Mouse (Mus musculus) stomach, postnatal 0 days (tissue): ENCODE data around the gene Ina. TPM values are rescaled to one million over a fixed set of nuclear protein-coding genes. Genes with fewer than 3 reads are reported as not detected.

ENCODE experiments used
- ATAC-seq: fragments of 200-750 bp; cut with Nextera tagmentation; 2 replicates; pipeline ENCODE4 v1.8.0; 2017; ENCODE audit not compliant: low FRiP score, low TSS enrichment
- DNase-seq: peaks from one replicate; pipeline ENCODE4 v3.0.0-alpha.2; 2016; ENCODE audit warnings: low spot score
- H3K27ac ChIP-seq: fragments of 300-500 bp; sonication (generic); replicated peaks from 2 replicates; pipeline ENCODE4 v1.5.1; 2014; ENCODE audit warnings: mild to moderate bottlenecking, control low read depth
- H3K27me3 ChIP-seq: fragments of 300-500 bp; sonication (generic); 2 replicates; pipeline ENCODE4 v1.6.1; 2014; ENCODE audit warnings: low read length; ENCODE audit not compliant: control insufficient read depth, insufficient read depth
- H3K36me3 ChIP-seq: fragments of 300-500 bp; sonication (generic); 2 replicates; pipeline ENCODE4 v1.6.1; 2014; ENCODE audit warnings: low read length, mixed read lengths; ENCODE audit not compliant: control insufficient read depth, insufficient read depth
- H3K4me1 ChIP-seq: fragments of 300-500 bp; sonication (generic); replicated peaks from 2 replicates; pipeline ENCODE4 v1.6.1; 2014; ENCODE audit warnings: antibody characterized with exemption; ENCODE audit not compliant: control insufficient read depth, insufficient read depth
- H3K4me2 ChIP-seq: fragments of 300-500 bp; sonication (generic); replicated peaks from 2 replicates; pipeline ENCODE4 v1.6.1; 2014; ENCODE audit warnings: low read depth, mild to moderate bottlenecking, control low read depth, moderate library complexity
- H3K4me3 ChIP-seq: fragments of 300-500 bp; sonication (generic); 2 replicates; pipeline ENCODE4 v1.5.1; 2014; ENCODE audit warnings: low read depth, low read length, control low read depth
- H3K9ac ChIP-seq: fragments of 300-500 bp; sonication (generic); 2 replicates; pipeline ENCODE4 v1.6.1; 2014; ENCODE audit warnings: mild to moderate bottlenecking, low read length, control low read depth, mixed read lengths
- H3K9me3 ChIP-seq: fragments of 300-500 bp; sonication (generic); 2 replicates; pipeline ENCODE4 v1.6.1; 2016; ENCODE audit warnings: low read length; ENCODE audit not compliant: control insufficient read depth
- CTCF ChIP-seq: IDR thresholded peaks from 2 replicates; pipeline ENCODE4 v1.5.1; 2016; ENCODE audit warnings: antibody characterized with exemption, low read depth, mild to moderate bottlenecking, moderate library complexity
- EP300 ChIP-seq: optimal IDR thresholded peaks from 2 replicates; pipeline ENCODE3; 2016; ENCODE audit warnings: antibody characterized with exemption
- WGBS: fragments of 180-500 bp; shearing (Covaris S2); extraction: QIAGEN DNeasy Blood & Tissue Kit; methylation state at CpG from one replicate; pipeline ENCODE4 v1.1.7; 2014; 5-methylcytosine and 5-hydroxymethylcytosine counted together
- polyA plus RNA-seq: library from polyadenylated mRNA; unstranded; fragments of >200 nt; fragmentation: Nextera tagmentation; extraction: Ambion mirVana; gene quantifications from 2 replicates; pipeline ENCODE4 v1.2.1, GENCODE M21; 2015

Ina gene
- polyA plus RNA-seq, 1 experiment from 2014 or later = 3.5 TPM

DNA sequence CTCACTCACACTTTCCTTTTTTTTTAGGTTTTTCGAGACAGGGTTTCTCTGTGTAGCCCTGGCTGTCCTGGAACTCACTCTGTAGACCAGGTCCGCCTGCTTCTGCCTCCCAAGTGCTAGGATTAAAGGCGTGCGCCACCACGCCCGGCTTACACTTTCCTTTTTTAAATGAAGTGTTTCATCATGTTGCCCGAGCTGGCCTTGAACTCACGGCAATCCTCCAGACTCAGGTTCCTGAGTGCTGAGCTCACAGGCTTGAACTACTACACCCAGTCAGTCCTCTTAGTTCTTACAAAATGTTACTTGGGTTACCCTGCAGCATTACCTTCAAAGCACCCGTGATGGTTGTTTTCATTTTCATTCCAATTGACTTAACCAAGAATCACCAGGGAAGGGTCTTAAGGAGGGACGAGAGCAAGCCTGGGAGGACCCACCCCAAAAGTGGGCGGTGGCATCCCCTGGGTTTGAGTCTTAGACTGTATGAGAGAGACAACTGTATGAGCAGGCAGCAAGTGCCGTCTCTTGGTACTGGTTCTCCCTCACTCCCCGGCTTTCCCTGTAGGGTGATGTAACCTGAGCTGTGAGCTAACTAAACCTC lies 32.8 kb downstream of the Ina start:
- H3K4me1 ChIP-seq = peaks cover 3% of the 10 kb centered on the region; the same call in 1 of the 2 replicates
- no peaks in the 10 kb centered on the region for H3K27me3 ChIP-seq
- ATAC-seq (no peak), DNase-seq (no peak)
- H3K4me3 ChIP-seq = no peak overlapping the region
- H3K27ac ChIP-seq = no peak overlapping the region
- peaks cover 3% of the 10 kb centered on the region; the same call in 1 of the 2 replicates for H3K36me3 ChIP-seq
- 85% methylated on average over 13 of the region's 13 CpGs for WGBS
- no peak overlapping the region for H3K9ac ChIP-seq
- no peak overlapping the region for H3K4me2 ChIP-seq
- no peak for TF ChIP-seq EP300
- TF ChIP-seq CTCF = no peak
- no peaks in the 10 kb centered on the region for H3K9me3 ChIP-seq

DNA sequence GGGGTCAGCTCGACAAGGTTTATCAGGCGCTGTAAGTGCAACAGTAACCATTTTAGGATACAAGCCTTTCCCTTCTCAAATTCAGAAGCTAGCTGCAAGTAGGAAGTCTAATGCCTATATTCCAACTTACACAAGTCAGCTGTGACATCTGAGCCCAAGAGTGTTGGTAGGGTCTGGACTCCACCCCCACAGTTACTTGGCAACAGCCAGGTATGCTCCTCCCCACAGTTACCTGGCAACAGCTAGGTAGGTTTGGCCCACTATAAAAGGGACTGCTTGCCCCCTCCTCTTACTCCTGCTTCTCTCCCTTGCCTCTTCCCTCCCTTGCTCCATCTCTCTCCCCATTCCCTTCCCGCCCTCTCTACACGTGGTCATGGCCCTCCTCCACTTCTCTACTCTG lies 34.6 kb downstream of the Ina start:
- TF ChIP-seq EP300 (no peak), CTCF (no peak)
- DNase-seq = no peak

DNA sequence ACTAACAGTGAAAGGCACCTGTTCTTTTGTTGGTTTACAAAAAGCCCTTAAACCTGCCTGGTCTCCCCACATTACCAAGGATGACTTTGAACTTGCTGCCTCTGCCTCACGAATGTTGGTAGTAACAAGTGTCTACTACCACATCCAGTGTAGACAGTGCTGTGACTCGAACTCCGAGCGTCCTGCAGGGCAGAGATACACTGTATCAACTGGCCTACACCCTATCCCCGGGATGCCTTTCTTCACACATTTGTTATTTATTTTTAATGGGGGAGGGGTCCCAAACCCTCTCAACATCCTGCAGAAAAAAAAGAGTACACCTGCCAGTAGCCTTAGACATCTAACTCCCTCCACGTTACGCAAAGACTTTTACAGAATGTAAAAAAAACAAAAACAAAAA lies 35.3 kb downstream of the Ina start:
- H3K4me3 ChIP-seq = peak overlapping the region; percentile 85
- TF ChIP-seq EP300 (no peak), CTCF (no peak)
- peaks cover 3% of the 10 kb centered on the region; the same call in 1 of the 2 replicates for H3K4me1 ChIP-seq
- H3K27ac ChIP-seq = no peak overlapping the region
- WGBS = 6% methylated on average over 7 of the region's 7 CpGs
- DNase-seq (no peak), ATAC-seq (no peak)
- H3K4me2 ChIP-seq = peak overlapping the region; percentile 95
- no peaks in the 10 kb centered on the region for H3K9me3 ChIP-seq
- H3K27me3 ChIP-seq = no peaks in the 10 kb centered on the region
- peaks cover 3% of the 10 kb centered on the region; the same call in 1 of the 2 replicates for H3K36me3 ChIP-seq
- peak overlapping the region; percentile 74; the same call in 1 of the 2 replicates for H3K9ac ChIP-seq

More for the DNA sequence above, 34.6 kb downstream of the Ina start:
- Histone ChIP-seq H3K4me1 (peaks cover 3% of the 10 kb centered on the region; the same call in 1 of the 2 replicates), H3K4me3 (no peak overlapping the region), H3K4me2 (no peak overlapping the region), H3K27ac (no peak overlapping the region), H3K36me3 (peaks cover 3% of the 10 kb centered on the region; the same call in 1 of the 2 replicates), H3K27me3 (no peaks in the 10 kb centered on the region), H3K9ac (no peak overlapping the region), H3K9me3 (no peaks in the 10 kb centered on the region)
- no peak for ATAC-seq
- WGBS = 65% methylated on average over 4 of the region's 4 CpGs

DNA sequence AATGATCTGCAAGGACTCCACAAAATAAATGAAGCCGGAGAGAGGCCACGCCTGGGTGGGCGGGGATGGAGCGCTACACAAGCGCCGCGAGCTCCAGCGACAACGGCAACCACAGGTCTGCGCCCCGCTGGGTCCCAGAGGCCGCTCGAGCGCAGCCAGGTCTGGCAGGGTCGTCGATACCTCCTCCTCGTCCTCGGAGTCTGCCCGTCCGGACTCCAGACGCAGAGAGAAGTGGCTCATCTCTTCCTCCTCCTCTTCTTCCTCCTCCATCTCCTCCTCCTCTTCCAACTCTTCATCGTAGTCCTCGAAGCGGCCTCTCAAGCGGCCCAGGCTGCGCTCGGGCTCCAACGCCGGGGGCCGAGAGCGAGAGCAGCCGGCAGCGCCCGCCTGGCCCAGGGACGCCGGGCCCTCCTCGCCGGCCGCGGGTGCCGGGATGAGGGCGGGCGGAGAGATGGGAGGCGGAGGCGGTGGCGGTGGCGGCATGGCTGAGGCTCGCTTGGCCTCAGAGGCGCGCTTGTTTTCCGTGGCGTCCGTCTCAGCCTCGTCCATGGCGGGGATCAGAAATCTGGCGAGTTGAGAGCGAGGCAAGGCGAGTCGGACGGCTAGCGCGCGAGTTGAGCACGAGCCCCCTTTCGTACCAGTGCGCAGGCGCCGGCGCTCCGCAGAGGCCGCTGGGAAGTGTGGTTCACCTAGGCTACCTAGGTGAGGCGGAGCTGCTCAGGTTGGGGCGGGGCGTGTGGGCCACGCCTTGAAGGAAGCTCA lies 36.0 kb downstream of the Ina start, which contains the start of gene Pcgf6:
Gene Pcgf6, minus strand, starts transcription at position 636 of the 762 bp plus-strand sequence.
- ATAC-seq (peak; percentile 85), DNase-seq (peak; percentile 89)
- TF ChIP-seq EP300 = no peak
- TF ChIP-seq CTCF = 0 out of 2 replicates have a peak, but pooled peaks have one; percentile 21
- Histone ChIP-seq H3K4me2 (peak within 1 kb of the TSS; percentile 95), H3K27me3 (no peaks in the 10 kb centered on the region), H3K9me3 (no peaks in the 10 kb centered on the region), H3K9ac (peak within 1 kb of the TSS; percentile 74), H3K4me1 (peaks cover 3% of the 10 kb centered on the region; the same call in 1 of the 2 replicates), H3K4me3 (peak within 1 kb of the TSS; percentile 85), H3K27ac (peak within 1 kb of the TSS; percentile 89), H3K36me3 (peaks cover 3% of the 10 kb centered on the region; the same call in 1 of the 2 replicates)
- under 1% methylated on average over 53 of the region's 75 CpGs for WGBS

DNA sequence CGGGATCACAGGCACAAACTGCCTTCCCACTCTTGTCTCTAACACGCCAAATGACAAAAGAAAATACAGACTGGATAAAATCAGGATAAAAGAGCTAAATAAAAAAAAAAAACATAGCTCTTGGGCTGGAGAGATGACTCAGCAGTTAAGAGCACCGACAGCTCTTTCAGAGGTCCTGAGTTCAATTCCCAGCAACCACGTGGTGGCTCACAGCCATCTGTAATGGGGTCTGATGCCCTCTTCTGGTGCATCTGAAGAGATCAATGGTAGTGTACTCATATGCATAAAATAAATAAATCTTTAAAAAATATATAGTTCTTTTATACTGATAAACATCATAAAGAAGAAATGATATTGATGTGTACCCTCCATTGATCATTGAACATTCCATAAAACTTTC lies 38.4 kb downstream of the Ina start:
- DNase-seq = no peak
- no peak for TF ChIP-seq CTCF
- TF ChIP-seq EP300 = no peak
- no peak for ATAC-seq
- Histone ChIP-seq H3K4me3 (no peak overlapping the region), H3K9me3 (no peaks in the 10 kb centered on the region), H3K9ac (no peak overlapping the region), H3K4me1 (peaks cover 3% of the 10 kb centered on the region; the same call in 1 of the 2 replicates), H3K27me3 (no peaks in the 10 kb centered on the region), H3K27ac (no peak overlapping the region), H3K4me2 (no peak overlapping the region), H3K36me3 (no peaks in the 10 kb centered on the region)
- WGBS = 75% methylated on average over 4 of the region's 4 CpGs
